Mouse (Mus musculus): ENCODE measurements around the gene Ttc14. TPM values are rescaled to one million over a fixed set of nuclear protein-coding genes. Genes with fewer than 3 reads are reported as not detected.
A peak's percentile ranks its signal among the peaks of the same experiment; 100 is the strongest.

Ttc14 gene
- 7.5 and 11.3 TPM in 2 replicates for polyA plus RNA-seq (2012; rRNA removed)

- TF ChIP-seq POLR2A (IDR thresholded peaks at IDR 0.05; ENCODE audit: control insufficient read depth, low read depth, low read length), result peak; percentile 89
- no peak for TF ChIP-seq CTCF (IDR thresholded peaks at IDR 0.05; ENCODE audit: control insufficient read depth, insufficient read depth, insufficient replicate concordance, low read depth, low read length)
- Histone ChIP-seq H3K36me3 (ENCODE audit: control insufficient read depth, insufficient read depth, low read length) (no peaks in the 10 kb centered on the region), H3K27ac (ENCODE audit: control insufficient read depth, insufficient read depth, low read depth, low read length) (peak within 1 kb of the TSS; percentile 85), H3K27me3 (ENCODE audit: control insufficient read depth, insufficient read depth, low read length) (no peaks in the 10 kb centered on the region), H3K4me1 (ENCODE audit: control insufficient read depth, insufficient read depth, low read length) (no peaks in the 10 kb centered on the region; the same call in 1 of the 2 replicates), H3K4me3 (ENCODE audit: control insufficient read depth, low read depth, low read length) (peak within 1 kb of the TSS; percentile 93)
These were observed at the start of gene Ttc14 for GRCm38 (mm10) chr3:33799617-33800512. Ttc14 (plus strand) TSS chr3:33799832.

GRCm38 (mm10) chr3:33790975-33791374 is 8.7 kb upstream of the Ttc14 start:
- H3K27me3 ChIP-seq (ENCODE audit: control insufficient read depth, insufficient read depth, low read length), result no peaks in the 10 kb centered on the region
- H3K4me1 ChIP-seq (ENCODE audit: control insufficient read depth, insufficient read depth, low read length), result no peaks in the 10 kb centered on the region
- TF ChIP-seq POLR2A (IDR thresholded peaks at IDR 0.05; ENCODE audit: control insufficient read depth, low read depth, low read length) (no peak), CTCF (IDR thresholded peaks at IDR 0.05; ENCODE audit: control insufficient read depth, insufficient read depth, insufficient replicate concordance, low read depth, low read length) (no peak)
- H3K4me3 ChIP-seq (ENCODE audit: control insufficient read depth, low read depth, low read length), result no peak overlapping the region
- no peak overlapping the region for H3K27ac ChIP-seq (ENCODE audit: control insufficient read depth, insufficient read depth, low read depth, low read length)
- H3K36me3 ChIP-seq (ENCODE audit: control insufficient read depth, insufficient read depth, low read length), result no peaks in the 10 kb centered on the region

DNA sequence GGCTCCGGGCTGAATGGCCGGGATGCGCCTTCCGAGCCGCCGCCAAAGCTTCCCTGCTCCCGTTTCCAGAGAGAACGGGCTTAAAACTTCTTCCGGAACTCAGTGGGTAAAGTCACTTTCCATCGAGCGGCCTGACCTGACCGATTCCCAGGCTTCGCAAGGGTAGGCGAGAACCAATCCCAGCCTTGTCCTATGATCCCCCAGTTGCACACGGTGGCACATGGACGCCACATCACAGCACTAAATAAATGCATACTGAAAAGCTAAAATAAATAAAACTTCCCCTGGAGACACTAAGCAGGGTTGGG is 835 bp downstream of the Ttc14 start:
- H3K36me3 ChIP-seq (ENCODE audit: control insufficient read depth, insufficient read depth, low read length), result no peaks in the 10 kb centered on the region
- peak overlapping the region; percentile 93 for H3K4me3 ChIP-seq (ENCODE audit: control insufficient read depth, low read depth, low read length)
- H3K4me1 ChIP-seq (ENCODE audit: control insufficient read depth, insufficient read depth, low read length), result no peaks in the 10 kb centered on the region; the same call in 1 of the 2 replicates
- peak overlapping the region; percentile 85 for H3K27ac ChIP-seq (ENCODE audit: control insufficient read depth, insufficient read depth, low read depth, low read length)
- no peaks in the 10 kb centered on the region for H3K27me3 ChIP-seq (ENCODE audit: control insufficient read depth, insufficient read depth, low read length)
- TF ChIP-seq POLR2A (IDR thresholded peaks at IDR 0.05; ENCODE audit: control insufficient read depth, low read depth, low read length), result no peak
- TF ChIP-seq CTCF (IDR thresholded peaks at IDR 0.05; ENCODE audit: control insufficient read depth, insufficient read depth, insufficient replicate concordance, low read depth, low read length), result no peak

- Histone ChIP-seq H3K27me3 (ENCODE audit: control insufficient read depth, insufficient read depth, low read length) (no peaks in the 10 kb centered on the region), H3K27ac (ENCODE audit: control insufficient read depth, insufficient read depth, low read depth, low read length) (no peak overlapping the region), H3K4me3 (ENCODE audit: control insufficient read depth, low read depth, low read length) (no peak overlapping the region), H3K36me3 (ENCODE audit: control insufficient read depth, insufficient read depth, low read length) (no peaks in the 10 kb centered on the region), H3K4me1 (ENCODE audit: control insufficient read depth, insufficient read depth, low read length) (no peaks in the 10 kb centered on the region)
- TF ChIP-seq POLR2A (IDR thresholded peaks at IDR 0.05; ENCODE audit: control insufficient read depth, low read depth, low read length), result no peak
- TF ChIP-seq CTCF (IDR thresholded peaks at IDR 0.05; ENCODE audit: control insufficient read depth, insufficient read depth, insufficient replicate concordance, low read depth, low read length), result no peak
These were observed 7.5 kb downstream of the Ttc14 start for GRCm38 (mm10) chr3:33807151-33807550.

GRCm38 (mm10) chr3:33824135-33824946 is 24.7 kb downstream of the Ttc14 start:
- Histone ChIP-seq H3K4me3 (ENCODE audit: control insufficient read depth, low read depth, low read length) (no peak overlapping the region; the same call in 1 of the 2 replicates), H3K27ac (ENCODE audit: control insufficient read depth, insufficient read depth, low read depth, low read length) (peak overlapping the region; percentile 26; the same call in 1 of the 2 replicates), H3K4me1 (ENCODE audit: control insufficient read depth, insufficient read depth, low read length) (no peaks in the 10 kb centered on the region), H3K27me3 (ENCODE audit: control insufficient read depth, insufficient read depth, low read length) (no peaks in the 10 kb centered on the region), H3K36me3 (ENCODE audit: control insufficient read depth, insufficient read depth, low read length) (no peaks in the 10 kb centered on the region)
- TF ChIP-seq CTCF (IDR thresholded peaks at IDR 0.05; ENCODE audit: control insufficient read depth, insufficient read depth, insufficient replicate concordance, low read depth, low read length) (peak; percentile 76; the same call in 1 of the 2 replicates), POLR2A (IDR thresholded peaks at IDR 0.05; ENCODE audit: control insufficient read depth, low read depth, low read length) (no peak)

- H3K4me1 ChIP-seq (ENCODE audit: control insufficient read depth, insufficient read depth, low read length), result no peaks in the 10 kb centered on the region
- no peaks in the 10 kb centered on the region for H3K27me3 ChIP-seq (ENCODE audit: control insufficient read depth, insufficient read depth, low read length)
- TF ChIP-seq POLR2A (IDR thresholded peaks at IDR 0.05; ENCODE audit: control insufficient read depth, low read depth, low read length) (no peak), CTCF (IDR thresholded peaks at IDR 0.05; ENCODE audit: control insufficient read depth, insufficient read depth, insufficient replicate concordance, low read depth, low read length) (no peak)
- H3K4me3 ChIP-seq (ENCODE audit: control insufficient read depth, low read depth, low read length), result no peak overlapping the region
- peaks cover 1% of the 10 kb centered on the region for H3K36me3 ChIP-seq (ENCODE audit: control insufficient read depth, insufficient read depth, low read length)
- no peak overlapping the region for H3K27ac ChIP-seq (ENCODE audit: control insufficient read depth, insufficient read depth, low read depth, low read length)
These were observed 32.7 kb downstream of the Ttc14 start for GRCm38 (mm10) chr3:33832351-33832750.

DNA sequence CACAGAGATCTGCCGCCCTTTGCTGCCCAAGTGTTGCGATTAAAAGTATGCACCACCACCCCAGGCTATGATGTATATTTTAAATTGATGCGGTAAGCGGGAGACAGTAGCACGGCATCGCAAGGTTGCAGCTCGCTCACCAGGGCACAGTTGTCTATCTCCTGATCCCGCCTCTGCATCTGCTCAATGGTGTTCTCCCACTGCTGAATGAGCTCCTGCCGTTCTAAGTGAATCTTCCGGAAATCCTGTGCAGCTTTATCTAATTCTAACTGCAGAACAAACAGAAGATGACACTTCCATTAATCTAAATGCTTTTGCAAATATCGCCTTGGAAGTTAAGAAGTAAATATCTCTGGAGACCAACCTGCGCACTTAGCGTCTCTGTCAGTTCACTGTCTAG is 36.9 kb downstream of the Ttc14 start:
- H3K27me3 ChIP-seq (ENCODE audit: control insufficient read depth, insufficient read depth, low read length), result no peaks in the 10 kb centered on the region
- no peak overlapping the region for H3K4me3 ChIP-seq (ENCODE audit: control insufficient read depth, low read depth, low read length)
- TF ChIP-seq CTCF (IDR thresholded peaks at IDR 0.05; ENCODE audit: control insufficient read depth, insufficient read depth, insufficient replicate concordance, low read depth, low read length) (no peak), POLR2A (IDR thresholded peaks at IDR 0.05; ENCODE audit: control insufficient read depth, low read depth, low read length) (no peak)
- no peaks in the 10 kb centered on the region for H3K4me1 ChIP-seq (ENCODE audit: control insufficient read depth, insufficient read depth, low read length)
- no peak overlapping the region for H3K27ac ChIP-seq (ENCODE audit: control insufficient read depth, insufficient read depth, low read depth, low read length)
- H3K36me3 ChIP-seq (ENCODE audit: control insufficient read depth, insufficient read depth, low read length), result no peaks in the 10 kb centered on the region; the same call in none of the 2 replicates
